Mouse (Mus musculus): Measurements from ENCODE around the gene Ptgr2. TPM values are rescaled to one million over a fixed set of nuclear protein-coding genes. Genes with fewer than 3 reads are reported as not detected.
"Not testable (repeated sequence)": the region's sequence is repeated elsewhere in the genome, so short reads cannot be mapped to it uniquely, and the experiment has no call there.

The Ptgr2 gene
- polyA plus RNA-seq, 1 experiment, result 25.3 TPM

DNA sequence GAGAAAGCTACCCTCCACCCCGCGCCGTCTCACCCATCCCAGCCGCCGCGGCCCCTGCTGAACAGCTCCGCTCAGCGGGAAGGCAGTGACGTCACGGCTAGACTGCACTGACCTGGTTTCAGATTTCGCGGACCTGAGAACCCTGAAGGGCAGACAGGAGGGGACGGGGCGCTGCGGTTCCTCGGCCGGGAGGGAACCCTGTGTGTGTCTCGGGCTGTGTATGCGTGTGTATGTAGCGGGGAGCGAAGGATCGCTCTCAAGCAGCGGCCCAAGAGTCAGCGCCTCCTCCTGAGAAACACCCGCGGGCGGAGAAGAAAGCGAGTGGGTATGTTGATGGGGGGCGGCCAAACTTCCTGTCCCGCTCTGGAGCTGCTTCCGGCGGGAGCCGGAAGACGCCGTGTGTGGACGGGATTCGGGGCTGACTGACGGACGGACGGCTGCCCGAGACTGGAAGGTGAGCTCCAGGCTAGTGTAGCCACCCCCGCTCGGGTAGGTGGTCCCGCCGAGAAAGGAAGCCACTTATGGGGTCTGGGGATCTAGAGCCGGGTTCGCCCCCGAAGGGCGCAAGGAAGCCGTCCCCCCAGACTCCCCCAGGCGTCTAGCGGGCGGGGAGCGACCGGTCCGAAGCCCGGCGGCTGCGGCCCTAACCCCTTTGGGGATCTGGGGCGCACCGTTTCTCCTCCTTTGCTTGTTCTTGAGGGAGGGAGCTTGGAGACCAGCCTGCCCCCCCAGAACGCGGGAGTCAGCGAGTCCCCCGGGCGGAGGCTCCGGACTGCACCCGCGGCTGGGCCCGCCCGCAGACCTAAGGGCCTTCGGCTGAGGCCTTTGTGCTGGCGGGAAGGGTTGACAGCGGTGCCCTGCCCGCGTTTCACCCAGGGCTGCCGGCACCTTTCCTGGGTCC lies 31.9 kb downstream of the Ptgr2 start, which contains the start of gene Zfp410:
Gene Zfp410 (plus strand): TSS at position 132 of the 901 bp plus-strand sequence.
- H3K4me1 ChIP-seq (ENCODE audit: control insufficient read depth, insufficient read depth, low read length), result no peaks in the 10 kb centered on the region; the same call in 1 of the 2 replicates

DNA sequence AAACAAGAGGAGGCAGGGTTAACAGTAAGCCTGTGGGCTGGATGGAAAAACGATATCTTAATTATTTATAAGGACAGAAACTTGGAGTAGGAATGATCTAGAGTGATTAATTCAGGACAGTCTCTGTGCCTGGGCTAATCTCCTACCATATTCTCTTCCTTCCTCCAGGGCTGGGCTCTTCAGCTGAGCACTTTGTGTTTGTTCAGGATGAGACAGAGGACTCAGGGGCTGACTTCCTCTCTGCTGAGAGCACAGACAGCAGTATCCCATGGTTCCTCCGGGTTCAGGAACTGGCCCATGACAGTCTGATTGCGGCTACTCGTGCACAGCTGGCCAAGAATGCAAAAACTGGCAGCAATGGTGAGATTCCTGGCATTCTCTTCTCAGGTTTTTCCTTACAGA lies 42.1 kb downstream of the Ptgr2 start:
- 83% methylated on average over 4 of the region's 4 CpGs for WGBS
- TF ChIP-seq CTCF (IDR thresholded peaks at IDR 0.05; ENCODE audit: control insufficient read depth, insufficient read depth, low read length), result no peak
- no peak for TF ChIP-seq POLR2A (IDR thresholded peaks at IDR 0.05; ENCODE audit: borderline replicate concordance, control insufficient read depth, low read depth, low read length)
- Histone ChIP-seq H3K4me3 (replicated peaks; ENCODE audit: control insufficient read depth, low read depth, low read length) (no peak overlapping the region), H3K4me1 (ENCODE audit: control insufficient read depth, insufficient read depth, low read length) (no peaks in the 10 kb centered on the region), H3K27ac (ENCODE audit: control insufficient read depth, insufficient read depth, low read depth, low read length, poor library complexity) (no peak overlapping the region)

More for the DNA sequence above, 31.9 kb downstream of the Ptgr2 start, which contains the start of gene Zfp410:
- Histone ChIP-seq H3K4me3 (replicated peaks; ENCODE audit: control insufficient read depth, low read depth, low read length) (peak within 1 kb of the TSS; percentile 98), H3K27ac (ENCODE audit: control insufficient read depth, insufficient read depth, low read depth, low read length, poor library complexity) (peak within 1 kb of the TSS; percentile 82)
- WGBS, result under 1% methylated on average over 77 of the region's 77 CpGs
- no peak for TF ChIP-seq CTCF (IDR thresholded peaks at IDR 0.05; ENCODE audit: control insufficient read depth, insufficient read depth, low read length)
- peak; percentile 73 for TF ChIP-seq POLR2A (IDR thresholded peaks at IDR 0.05; ENCODE audit: borderline replicate concordance, control insufficient read depth, low read depth, low read length)

DNA sequence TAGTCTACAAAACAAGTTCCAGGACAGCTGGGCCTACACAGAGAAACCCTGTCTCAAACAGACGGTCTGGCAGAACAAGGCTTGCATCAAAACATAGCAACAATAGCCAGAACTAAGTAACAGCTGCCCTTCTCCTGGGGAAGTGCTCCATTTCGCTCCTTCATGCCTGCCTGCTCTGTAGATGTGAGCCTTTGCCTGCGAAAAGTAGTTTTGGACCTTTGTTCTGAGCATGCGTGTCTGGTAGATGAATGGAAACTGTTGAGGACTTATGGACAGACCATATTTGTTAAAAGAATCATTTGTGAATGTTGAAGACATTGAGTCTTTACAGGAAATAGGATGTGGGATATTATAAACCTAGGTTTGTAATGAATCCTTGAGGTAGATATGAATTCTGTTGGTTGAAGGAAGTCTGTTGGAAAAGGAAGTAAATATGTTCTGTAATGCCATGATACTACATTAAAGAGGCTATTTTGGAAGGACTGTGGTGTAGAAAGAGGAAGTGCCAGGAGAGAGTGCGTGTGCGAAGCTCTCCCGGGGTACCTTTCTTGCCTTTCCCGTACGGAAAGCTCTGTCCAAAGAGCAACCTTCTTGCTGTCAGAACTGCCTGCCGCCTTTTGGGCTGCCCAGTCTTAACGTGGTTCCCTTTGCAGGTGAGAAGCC lies 52.1 kb downstream of the Ptgr2 start:
- peaks cover 4% of the 10 kb centered on the region for H3K4me1 ChIP-seq (ENCODE audit: control insufficient read depth, insufficient read depth, low read length)
- 20% methylated on average over 11 of the region's 11 CpGs for WGBS
- H3K4me3 ChIP-seq (replicated peaks; ENCODE audit: control insufficient read depth, low read depth, low read length), result no peak overlapping the region
- H3K27ac ChIP-seq (ENCODE audit: control insufficient read depth, insufficient read depth, low read depth, low read length, poor library complexity), result peak overlapping the region; percentile 44; the same call in 1 of the 2 replicates
- TF ChIP-seq CTCF (IDR thresholded peaks at IDR 0.05; ENCODE audit: control insufficient read depth, insufficient read depth, low read length), result no peak

GRCm38 (mm10) chr12:84347192-84347591 lies 62.2 kb downstream of the Ptgr2 start:
- no peak for TF ChIP-seq POLR2A (IDR thresholded peaks at IDR 0.05; ENCODE audit: borderline replicate concordance, control insufficient read depth, low read depth, low read length)
- peak; percentile 71 for TF ChIP-seq CTCF (IDR thresholded peaks at IDR 0.05; ENCODE audit: control insufficient read depth, insufficient read depth, low read length)
- Histone ChIP-seq H3K4me1 (ENCODE audit: control insufficient read depth, insufficient read depth, low read length) (no peaks in the 10 kb centered on the region), H3K27ac (ENCODE audit: control insufficient read depth, insufficient read depth, low read depth, low read length, poor library complexity) (no peak overlapping the region), H3K4me3 (replicated peaks; ENCODE audit: control insufficient read depth, low read depth, low read length) (no peak overlapping the region)
- 61% methylated on average over 2 of the region's 2 CpGs for WGBS

GRCm38 (mm10) chr12:84358699-84359098 lies 73.7 kb downstream of the Ptgr2 start:
- H3K4me3 ChIP-seq (replicated peaks; ENCODE audit: control insufficient read depth, low read depth, low read length); H3K27ac ChIP-seq (ENCODE audit: control insufficient read depth, insufficient read depth, low read depth, low read length, poor library complexity); H3K4me1 ChIP-seq (ENCODE audit: control insufficient read depth, insufficient read depth, low read length): not testable (repeated sequence)
- WGBS, result 67% methylated on average over 2 of the region's 2 CpGs

GRCm38 (mm10) chr12:84361555-84362489 lies 76.8 kb downstream of the Ptgr2 start, which contains the start of the genes Coq6 and Fam161b:
Gene Coq6 (plus strand): TSS chr12:84361657.
Gene Fam161b (minus strand): TSS chr12:84361833.
- WGBS, result under 1% methylated on average over 51 of the region's 51 CpGs
- no peak for TF ChIP-seq CTCF (IDR thresholded peaks at IDR 0.05; ENCODE audit: control insufficient read depth, insufficient read depth, low read length)
- peak within 1 kb of the TSS; percentile 50 for H3K27ac ChIP-seq (ENCODE audit: control insufficient read depth, insufficient read depth, low read depth, low read length, poor library complexity)

GRCm38 (mm10) chr12:84362872-84363271 lies 77.8 kb downstream of the Ptgr2 start:
- Histone ChIP-seq H3K27ac (ENCODE audit: control insufficient read depth, insufficient read depth, low read depth, low read length, poor library complexity) (no peak overlapping the region), H3K4me3 (replicated peaks; ENCODE audit: control insufficient read depth, low read depth, low read length) (no peak overlapping the region), H3K4me1 (ENCODE audit: control insufficient read depth, insufficient read depth, low read length) (no peaks in the 10 kb centered on the region; the same call in 1 of the 2 replicates)
- TF ChIP-seq POLR2A (IDR thresholded peaks at IDR 0.05; ENCODE audit: borderline replicate concordance, control insufficient read depth, low read depth, low read length) (no peak), CTCF (IDR thresholded peaks at IDR 0.05; ENCODE audit: control insufficient read depth, insufficient read depth, low read length) (no peak)
- WGBS, result 49% methylated on average over 2 of the region's 2 CpGs

More at GRCm38 (mm10) chr12:84361555-84362489, 76.8 kb downstream of the Ptgr2 start, which contains the start of the genes Coq6 and Fam161b:
- Histone ChIP-seq H3K4me3 (replicated peaks; ENCODE audit: control insufficient read depth, low read depth, low read length) (peak within 1 kb of the TSS; percentile 93), H3K4me1 (ENCODE audit: control insufficient read depth, insufficient read depth, low read length) (no peaks in the 10 kb centered on the region; the same call in 1 of the 2 replicates)
